Mouse (Mus musculus): ENCODE data around the gene Pex10.
"Not testable (repeated sequence)": the region's sequence is repeated elsewhere in the genome, so short reads cannot be mapped to it uniquely, and the experiment has no call there.

Gene Pex10

DNA sequence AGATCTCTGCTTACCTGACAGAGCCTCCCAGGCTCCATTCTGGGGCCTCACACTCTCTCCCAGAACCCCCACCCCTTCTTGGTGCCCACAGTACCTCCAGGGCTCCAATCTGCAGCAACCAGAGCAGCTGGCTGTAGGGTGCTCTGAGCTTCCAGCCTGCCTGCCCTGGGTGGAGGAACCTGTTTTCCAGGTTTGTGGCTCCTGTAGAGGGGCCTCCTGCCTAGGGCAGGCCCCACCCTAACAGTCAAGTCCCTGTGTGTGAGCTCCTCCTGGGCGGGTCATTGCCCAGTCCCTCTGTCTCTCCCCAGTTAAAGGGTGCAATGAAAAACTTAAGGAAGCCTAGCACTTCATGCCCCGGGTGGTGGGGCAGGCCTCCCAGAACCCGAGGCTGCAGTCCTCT is 2.9 kb upstream of the Pex10 start:
- no peak for DNase-seq (ENCODE audit: low read depth, low spot score)

DNA sequence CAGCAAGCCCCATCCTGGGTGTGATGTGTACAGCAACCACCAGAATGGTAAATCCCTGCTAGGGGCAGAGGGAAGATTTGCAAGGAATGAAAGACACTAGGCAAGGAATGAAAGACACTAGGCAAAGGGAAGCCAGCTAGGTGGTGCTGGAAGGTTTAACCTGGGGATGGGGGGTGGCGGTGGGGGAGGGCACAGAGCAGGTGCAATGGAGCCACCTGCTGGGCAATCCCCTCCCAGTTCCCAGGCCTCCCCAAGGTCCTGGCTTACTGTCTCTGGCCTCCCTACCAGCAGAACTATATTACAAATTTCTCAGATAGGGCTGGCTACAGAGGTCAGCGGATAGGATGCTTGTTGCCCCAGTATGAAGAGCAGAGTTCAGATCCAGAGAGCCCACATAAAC is 2.3 kb upstream of the Pex10 start:
- peak; percentile 30 for DNase-seq (ENCODE audit: low read depth, low spot score)

DNA sequence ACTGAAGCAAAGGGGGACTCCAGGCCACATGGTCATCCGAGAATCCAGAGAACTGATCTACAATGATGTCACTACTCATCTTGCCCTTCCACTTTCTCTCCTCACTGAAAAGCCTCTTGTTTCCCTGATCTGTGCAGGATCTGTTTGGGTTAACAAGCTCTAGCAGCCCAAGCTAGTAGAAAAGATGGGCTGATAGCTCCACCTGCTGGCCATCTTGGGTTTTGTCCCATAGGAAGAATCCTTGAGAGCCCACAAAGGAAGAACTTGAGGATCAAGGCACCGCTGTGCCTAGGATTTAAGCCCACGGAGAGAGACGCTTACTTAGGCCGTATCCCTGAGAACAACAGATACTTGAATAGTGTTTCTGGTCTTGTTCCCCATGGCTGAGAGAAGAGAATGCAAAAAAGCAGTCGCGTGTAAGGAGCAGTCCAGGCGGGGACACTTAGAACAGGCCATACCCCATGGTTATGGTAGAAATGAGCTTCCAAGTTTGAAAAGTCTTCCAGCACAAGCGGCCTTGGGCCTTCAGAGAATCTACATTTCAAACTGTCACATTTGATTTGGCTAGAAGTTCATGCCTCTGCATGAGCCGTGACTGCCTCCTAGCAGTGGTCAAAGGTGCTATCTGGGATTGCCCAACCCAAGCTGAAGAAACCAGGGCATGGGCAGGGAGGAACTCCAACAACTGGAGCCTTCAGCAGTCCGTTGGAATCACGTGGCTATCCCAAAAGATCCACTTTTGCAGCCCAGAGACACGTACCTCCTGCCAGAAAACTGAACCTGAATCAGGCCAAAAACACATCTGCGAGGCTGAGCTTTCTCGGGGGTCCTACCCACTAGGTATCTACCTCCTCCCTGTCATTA is 614 bp upstream of the Pex10 start:
- DNase-seq (ENCODE audit: low read depth, low spot score) = peak; percentile 81

DNA sequence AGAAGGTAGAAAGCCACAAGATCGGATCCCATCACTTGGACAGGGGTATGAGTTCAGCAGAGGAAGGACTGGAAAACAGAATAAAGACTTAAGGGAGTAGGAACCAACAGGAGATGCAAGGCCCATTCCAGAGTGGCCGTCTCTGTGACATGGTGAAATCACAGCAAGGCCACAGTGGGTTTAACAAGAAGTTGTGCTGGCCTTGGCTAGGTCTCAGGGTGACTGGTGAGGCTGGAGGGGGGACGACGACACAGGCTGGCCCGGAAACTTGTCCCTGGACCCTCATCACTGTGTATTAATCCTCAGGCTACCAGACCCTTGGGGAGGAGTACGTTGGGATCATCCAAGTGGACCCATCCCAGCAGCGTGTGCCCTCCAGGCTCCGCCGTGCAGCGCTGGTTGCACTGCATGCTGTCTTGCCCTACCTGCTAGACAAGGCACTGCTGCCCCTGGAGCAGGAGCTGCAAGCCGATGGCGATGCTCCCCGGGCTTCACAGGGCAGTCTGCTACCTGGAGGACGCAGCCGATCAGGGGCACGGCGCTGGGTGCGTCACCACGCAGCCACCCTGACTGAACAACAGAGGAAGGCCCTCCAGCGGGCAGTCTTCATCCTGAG is 1.6 kb downstream of the Pex10 start:
- no peak for DNase-seq (ENCODE audit: low read depth, low spot score)

DNA sequence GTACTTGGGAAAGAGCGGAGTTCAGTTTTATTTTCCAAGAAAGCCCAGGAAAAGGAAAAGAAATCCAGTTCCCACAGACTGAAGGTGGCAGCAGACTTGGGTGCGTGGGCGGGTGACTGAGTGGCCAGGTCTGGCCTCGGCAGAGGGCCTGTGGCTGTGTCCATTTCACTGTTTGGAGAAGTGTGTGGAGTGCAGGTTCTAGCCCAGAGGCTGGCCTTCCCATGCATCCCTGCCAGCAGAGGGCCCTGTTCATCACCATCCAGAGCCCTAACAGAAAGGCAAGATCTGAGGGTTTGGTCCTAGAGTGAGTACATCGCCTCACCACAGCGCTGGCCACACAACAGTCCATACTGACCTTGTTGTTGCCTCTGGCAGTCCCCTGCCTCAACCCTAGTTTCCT is 2.4 kb downstream of the Pex10 start:
- DNase-seq (ENCODE audit: low read depth, low spot score) = peak; percentile 25

DNA sequence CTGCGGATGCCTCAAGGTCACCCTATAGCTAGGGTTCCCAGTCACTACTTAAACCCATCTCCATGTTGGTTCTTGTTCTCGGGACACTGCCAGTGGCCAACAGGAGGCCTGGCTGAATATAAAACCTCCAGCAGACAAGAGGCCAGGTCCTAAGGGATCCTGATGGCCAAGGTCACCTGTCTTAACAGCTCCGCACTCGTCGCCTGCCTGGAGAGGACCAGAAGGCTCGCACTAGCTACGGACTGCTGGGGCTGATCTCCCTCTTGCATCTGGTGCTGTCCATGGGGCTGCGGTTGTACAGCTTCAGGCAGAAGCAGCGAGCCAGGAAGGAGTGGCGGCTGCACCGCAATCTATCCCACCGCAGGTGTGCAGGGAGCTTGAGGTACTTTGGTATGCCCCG is 3.4 kb downstream of the Pex10 start:
- no peak for DNase-seq (ENCODE audit: low read depth, low spot score)

DNA sequence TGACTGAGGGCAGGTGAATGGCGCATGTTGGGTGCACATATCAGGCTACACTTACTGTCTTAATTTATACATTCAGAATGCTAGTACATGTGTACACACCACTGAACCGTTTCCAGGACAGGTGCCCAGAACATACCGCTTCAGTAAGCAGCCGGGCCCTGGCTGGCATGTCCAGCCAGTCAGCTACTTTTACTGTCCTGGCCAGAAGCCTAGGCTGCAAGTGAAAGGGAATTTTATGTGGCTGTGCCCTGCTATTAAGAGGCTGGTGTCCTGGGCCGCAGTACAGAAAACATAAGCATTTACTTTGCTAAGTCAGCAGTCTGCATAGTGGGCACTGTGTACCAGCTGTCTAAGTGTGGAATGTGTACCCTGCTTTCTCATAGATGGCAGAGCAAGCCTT is 4.1 kb downstream of the Pex10 start:
- DNase-seq (ENCODE audit: low read depth, low spot score) = no peak

DNA sequence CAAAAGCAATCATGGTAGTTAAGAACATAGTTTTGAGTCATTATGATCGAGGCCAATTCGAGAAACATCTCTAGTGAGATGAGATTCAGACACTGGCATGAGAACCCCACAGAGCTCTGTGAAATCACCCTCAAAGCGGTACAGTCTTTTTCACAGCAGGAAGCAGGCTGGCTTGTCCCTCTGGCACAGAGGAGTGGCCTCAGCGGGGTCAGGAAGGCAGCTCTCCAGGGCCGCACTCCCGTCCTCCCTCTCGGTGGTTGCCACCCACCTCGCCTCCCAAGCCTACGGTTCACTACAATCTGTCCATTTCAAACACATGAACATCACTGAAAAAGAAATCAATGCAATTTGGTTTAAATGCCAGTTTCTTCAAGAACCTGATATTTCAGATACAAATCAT is 7.6 kb downstream of the Pex10 start:
- no peak for DNase-seq (ENCODE audit: low read depth, low spot score)

DNA sequence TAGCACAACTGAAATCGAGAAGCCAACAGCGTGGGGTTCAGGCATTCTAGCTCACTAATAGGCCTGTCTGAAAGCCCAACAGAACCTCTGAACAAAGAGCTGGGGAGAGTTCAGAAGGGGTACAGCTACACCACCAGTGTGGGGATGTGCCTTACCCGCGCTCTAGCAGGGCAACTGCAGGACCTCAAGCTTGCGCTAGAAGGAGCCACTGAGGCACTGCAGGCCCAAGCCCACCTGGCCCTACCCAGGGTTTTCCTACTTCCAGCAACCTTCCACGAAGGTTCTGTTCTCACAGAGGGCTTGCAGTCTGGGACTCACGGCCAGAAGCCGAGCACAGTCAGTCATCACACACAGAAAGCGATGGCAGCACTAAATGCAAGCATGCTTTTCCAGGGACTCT is 8.3 kb downstream of the Pex10 start:
- DNase-seq (ENCODE audit: low read depth, low spot score) = no peak

DNA sequence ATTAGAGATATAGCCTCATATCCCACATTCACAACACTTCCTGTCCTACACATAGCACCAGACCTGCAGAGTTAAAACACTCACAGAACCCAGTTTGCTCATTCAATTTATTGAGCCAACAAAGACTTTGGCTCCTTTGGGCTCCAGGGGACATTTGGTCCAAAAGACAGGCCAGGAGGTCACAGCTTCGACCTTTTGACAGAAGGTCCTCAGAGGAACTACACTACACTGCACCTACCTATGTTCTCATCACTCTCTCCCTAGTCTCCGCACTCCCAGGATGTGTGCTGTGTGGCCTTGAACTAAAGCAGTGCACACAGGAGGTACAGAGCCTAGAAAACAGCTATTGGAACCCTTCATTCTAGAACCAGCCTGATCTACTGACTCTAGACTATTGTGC is 9.0 kb downstream of the Pex10 start:
- no peak for DNase-seq (ENCODE audit: low read depth, low spot score)

DNA sequence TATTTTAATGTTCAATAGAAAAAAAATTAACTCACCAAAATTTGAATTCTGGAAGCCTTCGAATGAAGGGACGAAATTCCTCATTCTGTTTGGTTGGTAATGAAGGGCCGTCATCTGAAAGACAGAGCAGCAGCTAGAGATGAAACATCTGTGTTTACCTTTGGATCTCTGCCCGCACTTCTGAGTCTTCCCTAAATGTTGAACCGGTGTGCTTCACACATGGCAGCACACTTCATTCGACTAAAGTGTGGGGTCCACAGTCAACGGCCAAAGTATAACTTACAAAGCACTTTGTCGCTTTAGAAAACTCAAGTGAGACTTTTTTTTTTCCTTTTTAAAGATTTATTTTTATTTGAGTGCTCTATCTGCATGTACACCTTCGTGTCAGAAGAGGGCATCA is 9.9 kb downstream of the Pex10 start:
- no peak for DNase-seq (ENCODE audit: low read depth, low spot score)

DNA sequence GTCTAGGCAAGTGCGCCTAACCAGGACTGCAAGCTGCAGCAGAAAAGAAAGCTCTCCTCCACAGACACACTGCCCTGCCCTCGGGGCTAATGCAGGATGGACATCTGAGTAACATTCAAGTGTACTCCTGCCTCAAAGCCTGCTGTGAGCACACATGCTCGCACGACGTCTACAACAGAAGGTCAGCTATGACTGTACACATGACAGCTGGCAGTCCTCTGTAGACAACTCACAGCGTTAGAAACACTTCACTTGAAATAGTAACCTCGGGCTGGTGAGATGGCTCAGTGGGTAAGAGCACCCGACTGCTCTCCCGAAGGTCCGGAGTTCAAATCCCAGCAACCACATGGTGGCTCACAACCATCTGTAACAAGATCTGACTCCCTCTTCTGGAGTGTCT is 12.0 kb downstream of the Pex10 start:
- DNase-seq (ENCODE audit: low read depth, low spot score) = not testable (repeated sequence)

DNA sequence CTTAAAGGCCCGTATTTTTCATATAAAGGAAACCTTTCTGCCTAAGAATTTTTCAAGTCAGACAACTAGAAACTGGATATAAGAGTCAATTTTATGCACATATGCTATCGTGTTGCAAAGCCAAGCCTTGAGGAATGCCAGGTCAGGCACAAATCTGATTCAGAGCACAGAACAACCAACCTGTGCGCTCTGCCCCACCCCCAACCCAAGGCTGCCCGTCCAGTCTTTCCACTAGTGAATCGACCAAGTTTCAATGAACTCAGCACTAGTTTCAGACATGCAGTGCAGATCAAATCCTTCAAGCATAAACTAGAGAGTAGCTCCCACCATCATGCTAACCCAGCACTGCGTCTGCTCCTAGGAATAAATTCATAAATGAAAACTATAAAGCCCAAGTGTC is 12.8 kb downstream of the Pex10 start:
- DNase-seq (ENCODE audit: low read depth, low spot score) = no peak

DNA sequence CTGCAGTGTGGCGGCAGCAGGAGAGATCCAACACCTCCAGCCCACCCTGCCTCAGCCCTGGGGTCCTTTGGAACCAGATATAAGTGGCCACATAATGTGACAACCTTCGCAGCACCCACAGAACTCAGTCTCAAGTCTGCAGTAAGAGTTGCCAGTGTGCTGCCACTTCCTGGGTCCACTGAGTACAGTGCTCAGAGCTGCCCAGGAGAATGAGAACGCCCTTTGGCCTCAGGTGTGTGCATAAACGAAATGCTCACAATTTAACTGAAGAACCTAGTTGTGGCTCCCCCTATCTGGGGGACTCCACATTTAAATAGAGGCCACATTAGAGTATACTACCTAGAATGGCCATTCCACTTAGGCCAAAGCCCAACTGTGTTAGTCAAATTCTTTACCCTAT is 16.7 kb downstream of the Pex10 start:
- DNase-seq (ENCODE audit: low read depth, low spot score) = no peak

DNA sequence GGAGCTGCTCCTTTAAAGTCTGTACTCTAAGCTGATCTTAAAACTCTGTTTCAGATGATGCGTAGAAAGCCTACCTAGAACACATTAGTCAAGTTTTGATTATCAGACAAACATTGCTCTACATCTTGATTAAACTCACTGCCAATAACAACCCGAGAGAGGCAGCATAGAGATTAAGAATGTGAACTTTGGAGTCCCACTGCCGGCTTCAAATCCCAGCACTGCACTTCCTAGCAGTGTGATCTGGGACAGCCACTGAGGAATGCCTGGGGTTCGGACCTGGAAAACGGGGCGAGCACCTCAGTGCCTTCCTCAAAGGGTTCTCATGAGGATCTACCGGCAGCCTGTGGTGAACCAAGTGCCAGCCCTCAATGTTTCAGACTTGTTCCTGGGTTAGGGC is 17.5 kb downstream of the Pex10 start:
- no peak for DNase-seq (ENCODE audit: low read depth, low spot score)

DNA sequence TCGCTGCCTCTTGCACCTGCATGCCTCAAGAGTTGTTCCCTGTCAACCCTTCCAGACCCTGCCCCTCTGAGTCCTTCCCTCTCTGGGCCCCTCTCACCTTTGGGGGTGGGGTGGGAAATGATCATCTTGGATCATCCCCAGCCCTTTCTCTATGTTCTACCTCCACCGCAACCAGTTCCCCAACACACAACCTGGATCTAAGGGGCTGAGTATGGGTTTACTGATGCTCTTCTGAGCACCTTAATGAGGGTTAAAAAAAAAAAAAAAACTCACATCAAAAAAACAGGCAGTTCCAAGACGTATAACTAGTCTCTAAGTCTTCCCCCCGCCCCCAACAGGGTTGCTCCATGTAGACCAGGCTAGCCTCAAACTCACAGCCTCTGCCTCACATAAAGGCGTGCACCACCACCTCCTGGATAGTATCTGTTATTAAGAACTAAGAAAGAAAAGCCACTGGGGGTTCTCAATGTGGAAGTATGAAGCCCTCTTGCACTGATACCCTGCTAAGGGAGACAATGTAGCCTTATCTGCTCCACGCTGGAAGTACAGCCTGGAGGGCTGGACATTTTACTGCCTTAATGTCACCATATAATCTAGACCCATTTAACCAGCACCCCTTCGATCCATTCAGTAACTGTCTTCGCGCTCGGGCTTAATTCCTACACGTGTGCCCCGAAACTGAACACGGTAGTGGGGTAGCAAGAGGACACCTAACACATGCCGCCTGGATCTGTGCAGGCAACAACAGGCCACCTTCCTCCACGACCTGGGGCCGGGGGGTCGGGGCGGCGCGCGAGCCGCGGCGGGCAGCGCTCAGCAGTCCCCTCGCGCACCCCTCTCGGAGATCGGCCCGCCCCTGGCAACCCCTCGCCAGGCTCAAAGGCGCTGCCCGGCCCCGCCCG is 18.6 kb downstream of the Pex10 start:
- DNase-seq (ENCODE audit: low read depth, low spot score) = peak; percentile 34

DNA sequence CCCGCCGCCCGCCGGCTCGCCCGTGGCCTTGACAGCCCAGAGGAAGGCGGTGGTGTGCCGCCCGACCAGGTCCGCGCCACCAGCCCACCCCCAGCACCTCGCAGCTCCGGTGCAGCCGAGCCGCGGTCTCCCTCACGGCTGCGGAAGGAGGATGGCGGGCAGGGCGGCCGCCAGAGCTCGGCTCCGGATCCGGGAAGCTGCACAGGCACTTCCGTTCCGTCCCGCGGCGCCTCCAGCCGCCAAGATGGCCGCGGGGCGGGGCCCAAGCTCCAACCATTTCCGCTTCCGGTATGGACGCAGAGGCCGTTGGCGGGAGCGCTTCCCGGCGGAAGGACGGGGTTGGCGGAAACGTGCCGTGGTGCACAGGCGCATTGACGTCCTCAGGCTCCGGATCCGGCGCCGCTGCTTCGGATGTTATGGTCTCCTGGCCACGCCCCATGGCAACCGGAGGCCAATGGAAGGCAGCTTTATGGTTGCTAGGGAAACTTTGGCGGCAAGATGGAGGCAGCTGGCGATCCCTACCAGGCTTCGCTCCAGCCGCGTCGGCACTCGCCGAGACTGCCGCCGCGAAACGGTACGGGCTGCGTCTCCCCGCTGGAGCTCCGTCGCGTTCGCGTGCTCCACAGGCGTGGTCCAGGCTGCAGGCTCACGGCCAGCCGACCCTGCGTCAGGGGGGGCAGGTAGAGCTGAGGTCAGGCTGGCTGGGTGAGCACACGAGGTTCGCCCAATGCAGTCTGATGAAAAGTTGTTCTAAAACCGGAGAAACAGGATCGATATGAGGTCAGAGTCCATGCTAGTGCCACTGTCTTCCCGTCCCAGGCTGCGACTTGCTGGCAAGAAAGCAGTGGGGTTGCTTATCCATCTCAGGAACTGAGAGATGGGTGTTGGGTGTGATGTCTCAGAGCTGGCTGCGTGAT is 19.6 kb downstream of the Pex10 start, which contains the start of the genes Rer1 and Morn1:
TSS of gene Rer1 (minus strand) at position 275 of the 917 bp plus-strand sequence.
TSS of gene Morn1 (plus strand) at position 470 of the 917 bp plus-strand sequence.
- peak; percentile 100 for DNase-seq (ENCODE audit: low read depth, low spot score)

DNA sequence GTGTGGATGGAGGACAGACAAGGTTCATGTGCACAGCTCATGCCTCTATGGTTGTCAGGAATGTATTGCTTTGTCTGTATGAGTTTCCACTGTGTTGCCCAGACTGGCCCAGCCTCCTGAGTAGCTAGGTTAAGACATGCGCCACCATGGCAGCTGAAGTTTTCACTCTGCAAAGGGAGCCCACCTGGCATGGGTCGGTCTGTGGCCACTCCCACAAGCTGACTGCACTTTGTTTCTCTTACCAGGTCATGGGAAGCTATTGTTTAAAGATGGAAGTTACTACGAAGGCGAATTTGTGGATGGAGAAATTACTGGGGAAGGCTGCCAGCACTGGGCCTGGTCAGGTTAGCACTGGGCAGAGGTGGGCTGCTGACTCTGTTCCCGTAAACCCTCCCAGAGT is 22.4 kb downstream of the Pex10 start:
- DNase-seq (ENCODE audit: low read depth, low spot score) = no peak

DNA sequence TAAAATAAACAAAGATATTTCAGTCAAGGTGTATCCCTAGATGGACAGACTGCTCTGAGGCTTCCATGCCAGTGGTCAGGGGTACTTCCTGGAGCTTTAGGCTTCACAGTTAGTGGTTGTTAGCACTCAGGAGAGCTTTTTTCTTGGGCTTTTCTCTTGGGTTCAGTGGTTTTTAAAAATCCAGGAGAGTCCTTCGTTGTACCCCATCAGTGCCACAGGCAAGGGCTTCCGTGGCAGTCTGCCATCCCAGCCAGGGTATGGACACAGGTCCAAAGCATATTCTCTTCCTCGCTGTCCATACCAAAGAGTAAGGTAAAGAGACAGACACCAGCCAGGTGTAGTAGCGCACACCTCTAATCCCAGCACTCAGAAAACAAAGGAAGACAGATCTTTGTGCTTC is 23.3 kb downstream of the Pex10 start:
- DNase-seq (ENCODE audit: low read depth, low spot score) = no peak

DNA sequence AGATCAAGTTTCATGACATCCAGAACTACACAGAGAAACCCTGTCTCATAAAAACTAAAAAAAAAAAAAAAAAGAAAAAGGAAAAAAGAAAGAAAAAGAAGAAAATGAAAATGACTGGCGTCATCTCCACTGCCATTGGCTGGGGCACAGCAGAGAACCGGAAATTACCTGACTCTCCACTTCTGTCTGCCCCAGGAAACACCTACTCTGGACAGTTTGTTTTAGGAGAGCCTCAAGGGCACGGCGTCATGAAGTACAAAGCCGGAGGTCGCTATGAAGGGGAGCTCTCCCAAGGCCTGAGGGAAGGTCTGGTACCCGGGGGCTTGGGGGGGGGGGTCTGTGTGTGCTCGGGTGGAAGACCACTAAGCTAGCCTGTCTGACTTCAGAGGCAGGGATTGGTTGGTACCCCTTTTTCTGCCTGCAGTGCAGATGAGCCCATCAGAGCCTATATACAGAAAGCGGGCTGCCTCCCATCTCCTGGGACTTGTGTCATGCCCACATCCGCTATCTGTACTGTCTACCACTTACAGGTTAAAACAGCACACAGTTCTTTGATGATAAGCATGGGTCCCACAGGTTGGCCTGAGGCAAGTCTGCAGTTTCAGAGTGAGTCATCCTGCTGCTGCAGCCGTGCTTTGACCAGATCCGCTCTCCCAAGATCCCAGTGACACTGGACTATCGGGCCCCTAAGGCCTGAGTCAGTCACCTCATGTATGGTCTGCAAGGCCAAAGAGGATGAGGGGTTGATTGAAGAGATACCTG is 24.1 kb downstream of the Pex10 start:
- DNase-seq (ENCODE audit: low read depth, low spot score) = peak; percentile 54
